Mouse (Mus musculus): ENCODE data around the gene Ywhag. TPM values are rescaled to one million over a fixed set of nuclear protein-coding genes. Genes with fewer than 3 reads are reported as not detected.

The Ywhag gene
- polyA plus RNA-seq, 1 experiment from 2014 or later, result 66.8 TPM

DNA sequence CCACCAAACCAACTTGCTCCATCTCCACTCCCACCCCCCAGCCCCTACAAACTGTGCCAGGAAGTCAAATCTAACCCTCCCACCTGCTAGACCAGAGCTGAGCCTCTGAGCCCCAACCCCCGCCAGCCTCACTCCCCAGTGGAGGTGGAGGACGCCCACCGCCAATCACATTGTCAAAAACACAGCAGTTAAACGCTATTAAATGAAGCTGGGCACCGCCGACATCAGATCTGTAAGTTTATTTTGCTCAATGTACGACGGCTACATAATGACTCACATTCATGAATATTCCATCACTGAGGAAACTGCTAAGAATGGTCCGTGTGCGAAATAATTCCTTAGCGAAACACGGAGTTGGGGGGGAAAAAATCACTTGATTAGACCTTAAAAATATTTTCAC lies 26.2 kb downstream of the Ywhag start:
- no peak for DNase-seq
- H3K36me3 ChIP-seq (replicated peaks; ENCODE audit: insufficient read depth, low read length), result peaks cover 33% of the 10 kb centered on the region
- TF ChIP-seq CTCF (IDR thresholded peaks at IDR 0.05; ENCODE audit: low read depth) (no peak), EP300 (IDR thresholded peaks at IDR 0.05; ENCODE audit: low read depth) (no peak)
- no peaks in the 10 kb centered on the region for H3K27me3 ChIP-seq (ENCODE audit: insufficient read depth, low read length)
- ATAC-seq, result no peak
- 83% methylated on average over 12 of the region's 12 CpGs for WGBS (ENCODE audit: insufficient replicate concordance)
- peaks cover 42% of the 10 kb centered on the region for H3K4me1 ChIP-seq (ENCODE audit: insufficient read depth)
- H3K4me3 ChIP-seq (ENCODE audit: low read depth, low read length), result no peak overlapping the region
- no peaks in the 10 kb centered on the region for H3K9me3 ChIP-seq (ENCODE audit: low read length)
- no peak overlapping the region; the same call in 1 of the 2 replicates for H3K4me2 ChIP-seq (ENCODE audit: low read depth, low read length)
- peak overlapping the region; percentile 46; the same call in 1 of the 2 replicates for H3K9ac ChIP-seq (replicated peaks)
- H3K27ac ChIP-seq (ENCODE audit: low read depth), result peak overlapping the region; percentile 94

DNA sequence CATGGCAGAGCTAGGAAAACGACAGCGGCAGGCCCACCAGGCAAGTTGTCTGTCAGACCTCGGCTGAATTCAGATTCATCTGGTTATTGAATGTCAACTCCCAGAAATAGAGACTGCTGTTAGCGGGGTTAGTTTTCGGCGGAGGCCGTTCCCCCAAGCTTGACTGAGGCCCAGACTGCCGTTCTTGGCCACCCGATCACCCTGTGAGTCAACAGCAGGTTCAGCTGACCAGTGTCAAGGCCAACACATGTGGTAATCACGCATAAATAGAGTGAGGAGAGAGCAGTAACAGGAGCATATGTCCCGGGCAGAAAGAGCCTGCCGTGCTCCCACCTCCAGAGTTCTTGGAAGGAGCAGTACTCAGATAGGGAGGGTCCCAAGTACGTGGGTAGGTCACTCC lies 27.2 kb downstream of the Ywhag start:
- no peaks in the 10 kb centered on the region; the same call in 1 of the 2 replicates for H3K27me3 ChIP-seq (ENCODE audit: insufficient read depth, low read length)
- H3K9me3 ChIP-seq (ENCODE audit: low read length), result no peaks in the 10 kb centered on the region
- no peak overlapping the region for H3K4me3 ChIP-seq (ENCODE audit: low read depth, low read length)
- H3K4me1 ChIP-seq (ENCODE audit: insufficient read depth), result peaks cover 38% of the 10 kb centered on the region
- 0 out of 2 replicates have a peak overlapping the region, but pooled peaks have one; percentile 2 for H3K4me2 ChIP-seq (ENCODE audit: low read depth, low read length)
- TF ChIP-seq CTCF (IDR thresholded peaks at IDR 0.05; ENCODE audit: low read depth) (no peak), EP300 (IDR thresholded peaks at IDR 0.05; ENCODE audit: low read depth) (peak; percentile 48; the same call in 1 of the 2 replicates)
- DNase-seq, result peak; percentile 57
- peak; percentile 63 for ATAC-seq
- peak overlapping the region; percentile 46; the same call in 1 of the 2 replicates for H3K9ac ChIP-seq (replicated peaks)
- H3K36me3 ChIP-seq (replicated peaks; ENCODE audit: insufficient read depth, low read length), result peaks cover 33% of the 10 kb centered on the region
- H3K27ac ChIP-seq (ENCODE audit: low read depth), result peak overlapping the region; percentile 94
- 55% methylated on average over 13 of the region's 13 CpGs for WGBS (ENCODE audit: insufficient replicate concordance)

DNA sequence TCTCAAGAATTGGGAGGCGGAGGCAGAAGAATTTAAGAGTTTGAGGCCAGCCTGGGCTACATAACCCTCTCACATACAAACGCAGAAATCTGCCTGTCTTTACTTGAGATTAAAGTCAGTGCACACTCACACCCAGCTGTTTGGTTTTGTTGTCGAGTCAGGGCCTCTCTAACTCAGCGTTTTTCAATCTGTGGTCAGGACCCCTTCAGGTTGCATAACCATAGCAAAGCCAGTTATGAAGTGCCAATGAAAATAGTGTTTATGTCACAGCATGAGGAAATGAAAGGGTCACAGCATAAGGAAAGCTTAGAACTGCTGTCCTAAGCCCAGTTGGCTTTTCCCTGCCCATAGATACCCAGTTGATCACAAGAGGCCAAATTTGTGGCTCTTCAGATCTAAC lies 27.6 kb downstream of the Ywhag start:
- Histone ChIP-seq H3K4me1 (ENCODE audit: insufficient read depth) (peaks cover 38% of the 10 kb centered on the region), H3K9me3 (ENCODE audit: low read length) (no peaks in the 10 kb centered on the region), H3K27ac (ENCODE audit: low read depth) (peak overlapping the region; percentile 94), H3K9ac (replicated peaks) (no peak overlapping the region; the same call in 1 of the 2 replicates), H3K27me3 (ENCODE audit: insufficient read depth, low read length) (no peaks in the 10 kb centered on the region; the same call in 1 of the 2 replicates), H3K4me3 (ENCODE audit: low read depth, low read length) (no peak overlapping the region), H3K36me3 (replicated peaks; ENCODE audit: insufficient read depth, low read length) (peaks cover 32% of the 10 kb centered on the region), H3K4me2 (ENCODE audit: low read depth, low read length) (no peak overlapping the region)
- WGBS (ENCODE audit: insufficient replicate concordance), result 38% methylated on average over 4 of the region's 4 CpGs
- DNase-seq (no peak), ATAC-seq (peak; percentile 7; the same call in 1 of the 2 replicates)
- TF ChIP-seq CTCF (IDR thresholded peaks at IDR 0.05; ENCODE audit: low read depth) (no peak), EP300 (IDR thresholded peaks at IDR 0.05; ENCODE audit: low read depth) (no peak)

DNA sequence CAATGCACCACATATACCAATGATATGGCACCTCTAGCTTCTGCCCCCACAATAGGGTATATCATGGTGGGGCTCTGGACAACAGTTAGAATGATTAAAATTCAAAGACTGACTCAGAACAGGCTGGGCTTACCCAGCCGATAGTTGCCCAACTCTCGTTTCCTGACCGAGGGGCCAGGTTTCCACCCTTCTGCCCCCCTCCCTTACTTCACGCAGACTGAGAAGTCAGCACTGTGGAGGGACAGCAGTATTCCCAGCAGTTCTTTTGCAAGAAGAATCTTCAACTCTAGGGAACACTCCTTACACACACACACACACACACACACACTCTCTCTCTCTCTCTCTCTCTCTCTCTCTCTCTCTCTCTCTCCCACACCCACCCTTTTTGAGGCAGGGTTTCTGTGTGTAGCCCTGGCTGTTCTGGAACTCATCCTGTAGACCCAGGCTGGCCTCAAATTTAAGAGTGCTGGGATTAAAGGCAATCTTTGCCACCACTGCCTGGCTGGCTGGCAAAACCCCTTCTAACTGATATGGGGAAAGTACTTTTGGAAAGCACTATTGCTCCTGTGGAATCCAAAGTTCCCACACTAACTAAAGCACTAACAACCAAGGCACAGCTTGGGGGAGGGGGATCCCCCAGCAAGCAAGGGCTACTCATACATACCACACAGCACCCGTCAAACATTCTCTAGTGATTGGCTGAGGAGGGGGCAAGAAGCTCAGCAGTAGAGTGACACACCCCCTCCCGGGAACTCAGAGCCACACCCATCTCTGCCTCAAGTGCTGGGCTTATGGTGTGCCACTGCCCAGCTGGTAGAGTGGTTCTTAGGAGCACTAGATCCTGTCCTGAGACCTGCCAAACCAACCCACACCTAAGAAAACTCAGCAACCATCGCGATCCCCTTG lies 28.8 kb downstream of the Ywhag start:
- no peaks in the 10 kb centered on the region; the same call in 1 of the 2 replicates for H3K27me3 ChIP-seq (ENCODE audit: insufficient read depth, low read length)
- no peak overlapping the region for H3K4me2 ChIP-seq (ENCODE audit: low read depth, low read length)
- no peak overlapping the region for H3K4me3 ChIP-seq (ENCODE audit: low read depth, low read length)
- H3K4me1 ChIP-seq (ENCODE audit: insufficient read depth), result peaks cover 38% of the 10 kb centered on the region
- no peak for DNase-seq
- H3K36me3 ChIP-seq (replicated peaks; ENCODE audit: insufficient read depth, low read length), result peaks cover 19% of the 10 kb centered on the region
- no peak for TF ChIP-seq CTCF (IDR thresholded peaks at IDR 0.05; ENCODE audit: low read depth)
- no peak for TF ChIP-seq EP300 (IDR thresholded peaks at IDR 0.05; ENCODE audit: low read depth)
- H3K9me3 ChIP-seq (ENCODE audit: low read length), result no peaks in the 10 kb centered on the region
- no peak overlapping the region for H3K27ac ChIP-seq (ENCODE audit: low read depth)
- H3K9ac ChIP-seq (replicated peaks), result 0 out of 2 replicates have a peak overlapping the region, but pooled peaks have one; percentile 21
- no peak for ATAC-seq
- whole genome bisulfite sequencing (ENCODE audit: insufficient replicate concordance), result 43% methylated on average over 8 of the region's 8 CpGs

DNA sequence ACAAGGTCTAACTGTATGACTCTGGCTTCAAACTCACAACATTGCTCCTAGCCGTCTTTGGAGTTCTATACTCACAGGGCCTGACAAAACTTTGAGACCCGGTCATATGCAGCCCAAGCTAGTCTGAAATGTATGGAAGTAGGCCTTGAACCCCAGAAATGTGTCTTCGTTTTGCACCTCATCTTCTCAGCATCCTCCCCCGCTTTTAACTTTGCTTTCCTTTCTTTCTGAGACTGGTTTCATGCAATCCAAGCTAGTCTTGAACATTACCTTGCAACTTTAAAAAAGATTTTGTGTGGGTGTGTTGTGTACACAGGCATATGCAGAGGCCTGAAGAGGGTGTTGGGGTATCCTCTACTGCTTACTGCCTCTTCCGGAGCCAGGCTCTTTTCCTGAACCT lies 30.2 kb downstream of the Ywhag start:
- TF ChIP-seq CTCF (IDR thresholded peaks at IDR 0.05; ENCODE audit: low read depth) (no peak), EP300 (IDR thresholded peaks at IDR 0.05; ENCODE audit: low read depth) (no peak)
- Histone ChIP-seq H3K27ac (ENCODE audit: low read depth) (no peak overlapping the region), H3K36me3 (replicated peaks; ENCODE audit: insufficient read depth, low read length) (peaks cover 6% of the 10 kb centered on the region), H3K4me3 (ENCODE audit: low read depth, low read length) (no peak overlapping the region), H3K9ac (replicated peaks) (no peak overlapping the region; the same call in 1 of the 2 replicates), H3K4me1 (ENCODE audit: insufficient read depth) (peaks cover 32% of the 10 kb centered on the region), H3K27me3 (ENCODE audit: insufficient read depth, low read length) (no peaks in the 10 kb centered on the region; the same call in 1 of the 2 replicates), H3K4me2 (ENCODE audit: low read depth, low read length) (no peak overlapping the region), H3K9me3 (ENCODE audit: low read length) (no peaks in the 10 kb centered on the region)
- no peak for ATAC-seq
- 59% methylated on average over 5 of the region's 5 CpGs for whole genome bisulfite sequencing (ENCODE audit: insufficient replicate concordance)
- no peak for DNase-seq

DNA sequence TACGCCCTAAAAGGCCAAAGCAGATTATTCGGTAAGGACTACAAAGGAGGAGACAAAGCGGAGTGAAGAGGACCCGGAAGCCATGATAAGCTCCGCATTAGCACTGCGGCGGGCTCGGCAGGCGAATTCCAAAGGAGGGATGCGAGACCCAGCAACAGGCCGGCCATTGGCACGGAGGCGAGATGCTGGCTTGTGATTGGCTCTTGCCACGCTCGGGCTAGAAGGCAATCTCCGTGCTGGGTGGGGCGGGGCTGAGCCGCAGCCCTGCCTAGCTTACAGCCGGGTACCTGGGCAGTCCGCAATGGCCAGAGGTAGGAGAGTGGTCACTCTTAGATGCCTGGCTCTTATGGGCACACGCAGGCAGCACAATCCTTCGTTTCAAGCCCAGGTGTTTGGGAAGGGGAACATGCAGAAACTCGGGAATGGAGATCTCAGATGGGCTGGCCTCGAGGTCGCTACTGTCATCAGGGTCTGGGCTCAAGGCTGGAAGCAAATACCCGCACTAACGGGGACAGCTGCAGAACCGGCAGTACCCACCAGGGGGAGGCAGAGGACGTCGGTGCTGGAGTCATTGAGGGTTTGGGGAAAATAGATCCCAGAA lies 30.8 kb downstream of the Ywhag start:
- TF ChIP-seq EP300 (IDR thresholded peaks at IDR 0.05; ENCODE audit: low read depth), result no peak
- peak; percentile 95 for TF ChIP-seq CTCF (IDR thresholded peaks at IDR 0.05; ENCODE audit: low read depth)
- Histone ChIP-seq H3K27me3 (ENCODE audit: insufficient read depth, low read length) (no peaks in the 10 kb centered on the region; the same call in 1 of the 2 replicates), H3K27ac (ENCODE audit: low read depth) (no peak overlapping the region), H3K4me3 (ENCODE audit: low read depth, low read length) (peak overlapping the region; percentile 28; the same call in 1 of the 2 replicates), H3K36me3 (replicated peaks; ENCODE audit: insufficient read depth, low read length) (peaks cover 3% of the 10 kb centered on the region; the same call in 1 of the 2 replicates), H3K9ac (replicated peaks) (peak overlapping the region; percentile 23; the same call in 1 of the 2 replicates), H3K4me2 (ENCODE audit: low read depth, low read length) (peak overlapping the region; percentile 63), H3K4me1 (ENCODE audit: insufficient read depth) (peaks cover 27% of the 10 kb centered on the region), H3K9me3 (ENCODE audit: low read length) (no peaks in the 10 kb centered on the region)
- WGBS (ENCODE audit: insufficient replicate concordance), result 8% methylated on average over 28 of the region's 30 CpGs
- DNase-seq (peak; percentile 90), ATAC-seq (peak; percentile 89)
